Mouse (Mus musculus) spleen, adult 2 months (tissue): Measurements from ENCODE around the gene Nfic.

Experiments used
- CTCF ChIP-seq: fragments of 200-500 bp; IDR thresholded peaks from 2 replicates; pipeline ENCODE4 v1.5.1; 2011; ENCODE audit warnings: mild to moderate bottlenecking, inconsistent platforms; ENCODE audit not compliant: insufficient read depth, insufficient read length, insufficient replicate concordance; ENCODE audit errors: extremely low read depth
- POLR2A ChIP-seq: fragments of 200-500 bp; IDR thresholded peaks from 2 replicates; pipeline ENCODE4 v1.6.1; 2011; ENCODE audit warnings: low read depth, low read length, inconsistent platforms

- TF ChIP-seq POLR2A, result no peak
- TF ChIP-seq CTCF, result no peak
Observed at GRCm38 (mm10) chr10:81401521-81402226, 53.8 kb downstream of the Nfic start.
